Mouse (Mus musculus) erythroblast, embryonic 14.5 days (primary cell): ENCODE measurements around the gene Pold1.

Experiments used
- GATA1 ChIP-seq: IDR thresholded peaks from 2 replicates; pipeline ENCODE4 v1.6.1; 2012; ENCODE audit warnings: low read length, inconsistent platforms, mixed read lengths
- TAL1 ChIP-seq: IDR thresholded peaks from 3 replicates; pipeline ENCODE4 v1.6.1; 2012; ENCODE audit warnings: low read length, inconsistent platforms, mixed read lengths

DNA sequence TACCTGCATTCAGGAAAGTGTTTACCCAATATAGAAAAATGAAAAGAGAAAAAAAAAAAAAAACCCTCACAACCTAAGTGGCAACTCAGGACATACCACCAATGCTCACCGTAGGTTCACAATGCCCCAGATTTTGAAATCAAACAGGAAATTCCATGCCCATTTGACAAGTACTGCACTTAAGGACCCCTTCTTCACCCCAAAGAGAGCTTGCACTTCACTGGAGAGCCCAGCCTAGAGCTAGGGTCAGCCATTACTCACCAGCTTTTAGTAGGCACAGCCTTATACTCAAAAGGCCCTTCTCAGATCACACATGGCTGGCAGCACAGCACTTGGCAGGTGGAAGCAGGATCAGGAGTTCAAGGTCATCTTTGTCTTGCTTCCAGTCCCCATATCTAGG is 34.5 kb upstream of the Pold1 start:
- TF ChIP-seq GATA1 (no peak), TAL1 (no peak)
